Mouse (Mus musculus) liver, adult 2 months (tissue): ENCODE results near the gene Tac2.

Experiments
- CTCF ChIP-seq: fragments of 200-500 bp; IDR thresholded peaks from 2 replicates; pipeline ENCODE4 v1.5.1; 2011; ENCODE audit warnings: low read depth, low read length, control low read depth
- POLR2A ChIP-seq: fragments of 200-500 bp; IDR thresholded peaks from 2 replicates; pipeline ENCODE4 v1.6.1; 2011; ENCODE audit warnings: low read length, control low read depth; ENCODE audit not compliant: insufficient read depth; ENCODE audit errors: extremely low read depth

DNA sequence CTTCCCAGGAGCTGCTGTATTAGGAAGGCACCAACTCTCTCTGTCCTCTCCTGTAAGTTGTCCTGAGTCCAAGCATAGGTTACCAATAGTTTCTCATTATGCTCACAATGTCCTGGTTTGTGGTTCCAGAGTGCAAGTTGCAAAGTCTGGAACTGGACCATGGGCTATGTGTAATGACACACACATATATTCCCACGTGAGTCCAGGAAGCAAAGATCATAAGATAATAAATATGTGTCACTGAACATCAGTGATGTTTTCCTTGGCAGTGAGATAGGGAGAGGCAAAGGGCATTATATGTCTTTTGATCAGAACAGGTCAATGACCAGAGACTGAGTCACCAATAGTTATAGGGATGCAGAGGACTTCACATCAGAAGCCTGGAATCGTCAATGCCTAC lies 51.7 kb downstream of the Tac2 start, which contains the start of gene Rdh9:
- no peak for TF ChIP-seq CTCF
- TF ChIP-seq POLR2A, result no peak
